Mouse (Mus musculus) lung, embryonic 14.5 days (tissue): ENCODE measurements around the gene Lca5l. TPM values are rescaled to one million over a fixed set of nuclear protein-coding genes. Genes with fewer than 3 reads are reported as not detected.

Source experiments
- ATAC-seq: fragments of 200-750 bp; cut with Nextera tagmentation; 2 replicates; pipeline ENCODE4 v1.8.0; 2017; ENCODE audit warnings: mild to moderate bottlenecking, moderate TSS enrichment, moderate library complexity; ENCODE audit not compliant: insufficient read depth
- DNase-seq: peaks from one replicate; pipeline ENCODE4 v3.0.0-alpha.2; 2015
- H3K27ac ChIP-seq: fragments of 300-500 bp; sonication (generic); 2 replicates; pipeline ENCODE4 v1.5.1; 2014; ENCODE audit warnings: low read depth, mild to moderate bottlenecking, moderate library complexity
- H3K27me3 ChIP-seq: fragments of 300-500 bp; sonication (generic); 2 replicates; pipeline ENCODE4 v1.6.1; 2014; ENCODE audit warnings: low read length, control low read depth; ENCODE audit not compliant: insufficient read depth
- H3K36me3 ChIP-seq: fragments of 300-500 bp; sonication (generic); 2 replicates; pipeline ENCODE4 v1.6.1; 2014; ENCODE audit warnings: control low read depth; ENCODE audit not compliant: insufficient read depth
- H3K4me1 ChIP-seq: fragments of 300-500 bp; sonication (generic); 2 replicates; pipeline ENCODE4 v1.6.1; 2014; ENCODE audit warnings: antibody characterized with exemption, control low read depth; ENCODE audit not compliant: insufficient read depth
- H3K4me2 ChIP-seq: fragments of 300-500 bp; sonication (generic); 2 replicates; pipeline ENCODE4 v1.6.1; 2014; ENCODE audit warnings: mild to moderate bottlenecking
- H3K4me3 ChIP-seq: fragments of 300-500 bp; sonication (generic); 2 replicates; pipeline ENCODE4 v1.5.1; 2014; ENCODE audit warnings: low read depth, low read length
- H3K9ac ChIP-seq: fragments of 300-500 bp; sonication (generic); 2 replicates; pipeline ENCODE4 v1.6.1; 2014
- H3K9me3 ChIP-seq: fragments of 300-500 bp; sonication (generic); 2 replicates; pipeline ENCODE4 v1.6.1; 2016; ENCODE audit warnings: low read depth, low read length, control low read depth
- CTCF ChIP-seq: IDR thresholded peaks from 2 replicates; pipeline ENCODE4 v1.5.1; 2016; ENCODE audit warnings: antibody characterized with exemption, low read depth
- WGBS: fragments of 180-500 bp; shearing (Covaris S2); extraction: QIAGEN DNeasy Blood & Tissue Kit; methylation state at CpG from one replicate; pipeline ENCODE4 v1.1.7; 2014; 5-methylcytosine and 5-hydroxymethylcytosine counted together
- polyA plus RNA-seq: library from polyadenylated mRNA; unstranded; fragments of >200 nt; fragmentation: Nextera tagmentation; extraction: Ambion mirVana; gene quantifications from 2 replicates; pipeline ENCODE4 v1.2.1, GENCODE M21; 2014

The Lca5l gene
- polyA plus RNA-seq, 1 experiment from 2014 or later, result 1.9 TPM

GRCm38 (mm10) chr16:96120022-96120623, 71.9 kb downstream of the Lca5l start:
- ATAC-seq (no peak), DNase-seq (no peak)
- no peak overlapping the region for H3K9ac ChIP-seq
- H3K27me3 ChIP-seq, result no peaks in the 10 kb centered on the region
- H3K9me3 ChIP-seq, result no peaks in the 10 kb centered on the region
- TF ChIP-seq CTCF, result no peak
- H3K4me3 ChIP-seq, result no peak overlapping the region
- peaks cover 42% of the 10 kb centered on the region for H3K36me3 ChIP-seq
- H3K27ac ChIP-seq, result no peak overlapping the region
- 55% methylated on average over 4 of the region's 4 CpGs for WGBS
- no peaks in the 10 kb centered on the region for H3K4me1 ChIP-seq
- no peak overlapping the region for H3K4me2 ChIP-seq

GRCm38 (mm10) chr16:96114729-96115128, 77.3 kb downstream of the Lca5l start:
- Histone ChIP-seq H3K36me3 (no peaks in the 10 kb centered on the region), H3K9me3 (no peaks in the 10 kb centered on the region), H3K27me3 (no peaks in the 10 kb centered on the region), H3K27ac (no peak overlapping the region), H3K4me2 (no peak overlapping the region), H3K9ac (no peak overlapping the region), H3K4me3 (no peak overlapping the region), H3K4me1 (no peaks in the 10 kb centered on the region)
- DNase-seq (no peak), ATAC-seq (no peak)
- WGBS, result 51% methylated on average over 4 of the region's 4 CpGs
- peak; percentile 28; the same call in 1 of the 2 replicates for TF ChIP-seq CTCF

- no peaks in the 10 kb centered on the region for H3K36me3 ChIP-seq
- ATAC-seq, result no peak
- no peak for DNase-seq
- H3K9ac ChIP-seq, result no peak overlapping the region
- H3K4me1 ChIP-seq, result no peaks in the 10 kb centered on the region
- no peak overlapping the region for H3K4me2 ChIP-seq
- no peak for TF ChIP-seq CTCF
- no peaks in the 10 kb centered on the region for H3K9me3 ChIP-seq
- H3K27ac ChIP-seq, result no peak overlapping the region
- H3K4me3 ChIP-seq, result no peak overlapping the region
- no peaks in the 10 kb centered on the region for H3K27me3 ChIP-seq
- WGBS, result 42% methylated on average over 2 of the region's 2 CpGs
Observed at GRCm38 (mm10) chr16:96112769-96113168, 79.3 kb downstream of the Lca5l start.

GRCm38 (mm10) chr16:96110655-96111345, 81.3 kb downstream of the Lca5l start:
- 80% methylated on average over 5 of the region's 5 CpGs for WGBS
- Histone ChIP-seq H3K36me3 (no peaks in the 10 kb centered on the region), H3K27me3 (no peaks in the 10 kb centered on the region), H3K27ac (no peak overlapping the region), H3K4me2 (no peak overlapping the region), H3K4me1 (no peaks in the 10 kb centered on the region), H3K9me3 (no peaks in the 10 kb centered on the region), H3K9ac (no peak overlapping the region), H3K4me3 (no peak overlapping the region)
- no peak for ATAC-seq
- no peak for TF ChIP-seq CTCF
- no peak for DNase-seq

GRCm38 (mm10) chr16:96109673-96110072, 82.4 kb downstream of the Lca5l start:
- WGBS, result 53% methylated on average over 4 of the region's 4 CpGs
- ATAC-seq, result no peak
- no peaks in the 10 kb centered on the region for H3K27me3 ChIP-seq
- H3K36me3 ChIP-seq, result no peaks in the 10 kb centered on the region
- no peak for DNase-seq
- no peak overlapping the region for H3K27ac ChIP-seq
- no peak for TF ChIP-seq CTCF
- no peak overlapping the region for H3K9ac ChIP-seq
- no peak overlapping the region for H3K4me3 ChIP-seq
- H3K4me1 ChIP-seq, result no peaks in the 10 kb centered on the region
- no peak overlapping the region for H3K4me2 ChIP-seq
- H3K9me3 ChIP-seq, result no peaks in the 10 kb centered on the region

Other genes with a start within 250 kb of the Lca5l start
- gene Psmg1, start 201.3 kb downstream of the Lca5l start, polyA plus RNA-seq, result 97.8 and 104 TPM in 2 replicates
- 107 and 109 TPM in 2 replicates for gene Brwd1, start 109.7 kb downstream of the Lca5l start, polyA plus RNA-seq
- 746 and 786 TPM in 2 replicates for gene Hmgn1, start 64.5 kb downstream of the Lca5l start, polyA plus RNA-seq
- 53.3 and 56.2 TPM in 2 replicates for gene Wrb, start 46.9 kb downstream of the Lca5l start, polyA plus RNA-seq
- gene Sh3bgr, start 8.2 kb upstream of the Lca5l start, polyA plus RNA-seq, result 1.9 and 6.6 TPM in 2 replicates
- gene B3galt5, start 43.5 kb upstream of the Lca5l start, polyA plus RNA-seq, result 3.6 and 5.3 TPM in 2 replicates